Mouse (Mus musculus): ENCODE measurements at regions not wholly inside any gene's neighbourhood (a gene's known extent, or its start where the extent isn't known, plus 50 kb on each side); places are given as distances from the start of the nearest gene placed in this dataset.

- TF ChIP-seq CTCF (IDR thresholded peaks at IDR 0.05; ENCODE audit: control insufficient read depth, insufficient read depth, insufficient read length), result no peak
- TF ChIP-seq MAX (IDR thresholded peaks at IDR 0.05), result no peak
- TF ChIP-seq CEBPB (IDR thresholded peaks at IDR 0.05; ENCODE audit: low read depth), result no peak
- no peak for TF ChIP-seq USF1 (IDR thresholded peaks at IDR 0.05; ENCODE audit: low read depth)
- no peak for TF ChIP-seq MYOD1 (IDR thresholded peaks at IDR 0.05; ENCODE audit: control insufficient read depth, insufficient read length, low read depth)
- TF ChIP-seq FOSL1 (IDR thresholded peaks at IDR 0.05; ENCODE audit: insufficient read depth, low read length, poor library complexity, severe bottlenecking), result no peak
- no peak for TF ChIP-seq MYOG (IDR thresholded peaks at IDR 0.05; ENCODE audit: control insufficient read depth, extremely low read depth, insufficient read length)
Observed at GRCm38 (mm10) chr6:103832301-103832700, 321.9 kb downstream of the Chl1 start.

Data from C2C12 (cell line).